Mouse (Mus musculus) hindbrain, postnatal 0 days (tissue): ENCODE results near the gene Msh5. TPM values are rescaled to one million over a fixed set of nuclear protein-coding genes. Genes with fewer than 3 reads are reported as not detected.

Experiments
- ATAC-seq: fragments of 200-750 bp; cut with Nextera tagmentation; 2 replicates; pipeline ENCODE4 v1.8.0; 2017; ENCODE audit warnings: mild to moderate bottlenecking, moderate TSS enrichment, moderate library complexity
- DNase-seq: peaks from one replicate; pipeline ENCODE4 v3.0.0-alpha.2; 2015; ENCODE audit warnings: low spot score
- H3K27ac ChIP-seq: fragments of 300-500 bp; sonication (generic); 2 replicates; pipeline ENCODE4 v1.5.1; 2014; ENCODE audit warnings: mild to moderate bottlenecking
- H3K27me3 ChIP-seq: fragments of 300-500 bp; sonication (generic); 2 replicates; pipeline ENCODE4 v1.6.1; 2014; ENCODE audit warnings: low read length, mixed read lengths; ENCODE audit not compliant: insufficient read depth
- H3K36me3 ChIP-seq: fragments of 300-500 bp; sonication (generic); 2 replicates; pipeline ENCODE4 v1.6.1; 2014; ENCODE audit warnings: low read length, mixed read lengths; ENCODE audit not compliant: insufficient read depth
- H3K4me1 ChIP-seq: fragments of 300-500 bp; sonication (generic); 2 replicates; pipeline ENCODE4 v1.6.1; 2014; ENCODE audit warnings: antibody characterized with exemption, low read length, mixed read lengths; ENCODE audit not compliant: insufficient read depth
- H3K4me2 ChIP-seq: fragments of 300-500 bp; sonication (generic); 2 replicates; pipeline ENCODE4 v1.6.1; 2014; ENCODE audit warnings: low read depth, mild to moderate bottlenecking, low read length, moderate library complexity, mixed read lengths
- H3K4me3 ChIP-seq: fragments of 300-500 bp; sonication (generic); 2 replicates; pipeline ENCODE4 v1.5.1; 2014; ENCODE audit warnings: low read length
- H3K9ac ChIP-seq: fragments of 300-500 bp; sonication (generic); replicated peaks from 2 replicates; pipeline ENCODE4 v1.6.1; 2014; ENCODE audit warnings: mild to moderate bottlenecking, low read length, moderate library complexity, mixed read lengths
- H3K9me3 ChIP-seq: fragments of 300-500 bp; sonication (generic); 2 replicates; pipeline ENCODE4 v1.6.1; 2016; ENCODE audit warnings: low read length, mixed read lengths
- CTCF ChIP-seq: IDR thresholded peaks from 2 replicates; pipeline ENCODE4 v1.5.1; 2016; ENCODE audit warnings: antibody characterized with exemption, control low read depth, low read depth
- WGBS: fragments of 180-500 bp; shearing (Covaris S2); extraction: QIAGEN DNeasy Blood & Tissue Kit; methylation state at CpG from one replicate; pipeline ENCODE4 v1.1.7; 2014; 5-methylcytosine and 5-hydroxymethylcytosine counted together
- polyA plus RNA-seq: library from polyadenylated mRNA; unstranded; fragments of >200 nt; fragmentation: Nextera tagmentation; extraction: Ambion mirVana; gene quantifications from 2 replicates; pipeline ENCODE4 v1.2.1, GENCODE M21; 2015
- total RNA-seq: library from RNA; depleted of rRNA; stranded (reverse); fragments of >200 nt; gene quantifications from 2 replicates; pipeline ENCODE4 v1.2.3, GENCODE M21; 2014

Gene Msh5
- total and polyA plus RNA-seq, 2 experiments from 2014 or later = 3.1 to 6.4 TPM

- no peaks in the 10 kb centered on the region for H3K9me3 ChIP-seq
- no peak overlapping the region for H3K4me2 ChIP-seq
- no peaks in the 10 kb centered on the region; the same call in 1 of the 2 replicates for H3K36me3 ChIP-seq
- no peak overlapping the region for H3K27ac ChIP-seq
- H3K9ac ChIP-seq = no peak overlapping the region
- DNase-seq (no peak), ATAC-seq (no peak)
- TF ChIP-seq CTCF = no peak
- 82% methylated on average over 8 of the region's 8 CpGs for WGBS
- no peak overlapping the region for H3K4me3 ChIP-seq
- peaks cover 12% of the 10 kb centered on the region; the same call in 1 of the 2 replicates for H3K4me1 ChIP-seq
- peaks cover 12% of the 10 kb centered on the region for H3K27me3 ChIP-seq
Measured at GRCm38 (mm10) chr17:35061299-35061698, 14.8 kb upstream of the Msh5 start.

GRCm38 (mm10) chr17:35060737-35061297 is 14.3 kb upstream of the Msh5 start:
- Histone ChIP-seq H3K4me3 (peak overlapping the region; percentile 84), H3K36me3 (no peaks in the 10 kb centered on the region; the same call in 1 of the 2 replicates), H3K4me1 (peaks cover 12% of the 10 kb centered on the region; the same call in 1 of the 2 replicates), H3K4me2 (peak overlapping the region; percentile 96), H3K9ac (peak overlapping the region; percentile 62; the same call in 1 of the 2 replicates), H3K27ac (no peak overlapping the region), H3K9me3 (no peaks in the 10 kb centered on the region), H3K27me3 (peaks cover 12% of the 10 kb centered on the region)
- ATAC-seq (no peak), DNase-seq (no peak)
- no peak for TF ChIP-seq CTCF
- WGBS = 56% methylated on average over 22 of the region's 22 CpGs

- 19% methylated on average over 14 of the region's 14 CpGs for WGBS
Measured at GRCm38 (mm10) chr17:35060071-35060470, 13.5 kb upstream of the Msh5 start.

GRCm38 (mm10) chr17:35058911-35059892 is 12.7 kb upstream of the Msh5 start, which contains the start of gene Ddah2:
TSS of gene Ddah2 (plus strand) at chr17:35059035.
- Histone ChIP-seq H3K4me2 (peak within 1 kb of the TSS; percentile 96), H3K36me3 (no peaks in the 10 kb centered on the region; the same call in 1 of the 2 replicates), H3K4me1 (peaks cover 6% of the 10 kb centered on the region; the same call in 1 of the 2 replicates), H3K9ac (peak within 1 kb of the TSS; percentile 62), H3K9me3 (no peaks in the 10 kb centered on the region), H3K27ac (peak within 1 kb of the TSS; percentile 88), H3K27me3 (no peaks in the 10 kb centered on the region), H3K4me3 (peak within 1 kb of the TSS; percentile 84)
- ATAC-seq (peak; percentile 93), DNase-seq (peak; percentile 95)
- TF ChIP-seq CTCF = peak; percentile 83
- under 1% methylated on average over 55 of the region's 57 CpGs for WGBS

More at GRCm38 (mm10) chr17:35060071-35060470, 13.5 kb upstream of the Msh5 start:
- Histone ChIP-seq H3K27me3 (peaks cover 6% of the 10 kb centered on the region; the same call in 1 of the 2 replicates), H3K27ac (peak overlapping the region; percentile 88; the same call in 1 of the 2 replicates), H3K4me1 (peaks cover 8% of the 10 kb centered on the region; the same call in 1 of the 2 replicates), H3K4me3 (peak overlapping the region; percentile 84), H3K9ac (peak overlapping the region; percentile 62), H3K4me2 (peak overlapping the region; percentile 96), H3K9me3 (no peaks in the 10 kb centered on the region), H3K36me3 (no peaks in the 10 kb centered on the region; the same call in 1 of the 2 replicates)
- ATAC-seq (no peak), DNase-seq (no peak)
- TF ChIP-seq CTCF = no peak

- Histone ChIP-seq H3K4me2 (peak overlapping the region; percentile 96), H3K27ac (peak overlapping the region; percentile 88; the same call in 1 of the 2 replicates), H3K36me3 (no peaks in the 10 kb centered on the region; the same call in 1 of the 2 replicates), H3K4me1 (peaks cover 6% of the 10 kb centered on the region; the same call in 1 of the 2 replicates), H3K4me3 (peak overlapping the region; percentile 84), H3K27me3 (no peaks in the 10 kb centered on the region), H3K9ac (peak overlapping the region; percentile 62; the same call in 1 of the 2 replicates), H3K9me3 (no peaks in the 10 kb centered on the region)
- ATAC-seq = no peak
- DNase-seq = no peak
- WGBS = 64% methylated on average over 9 of the region's 9 CpGs
- no peak for TF ChIP-seq CTCF
Measured at GRCm38 (mm10) chr17:35058316-35058715, 11.8 kb upstream of the Msh5 start.

GRCm38 (mm10) chr17:35057090-35057489 is 10.5 kb upstream of the Msh5 start:
- no peak overlapping the region for H3K4me3 ChIP-seq
- H3K4me2 ChIP-seq = no peak overlapping the region
- no peaks in the 10 kb centered on the region; the same call in 1 of the 2 replicates for H3K36me3 ChIP-seq
- H3K27me3 ChIP-seq = no peaks in the 10 kb centered on the region
- TF ChIP-seq CTCF = no peak
- no peak overlapping the region for H3K27ac ChIP-seq
- no peak for DNase-seq
- no peak overlapping the region for H3K9ac ChIP-seq
- 79% methylated on average over 3 of the region's 3 CpGs for WGBS
- H3K4me1 ChIP-seq = peaks cover 6% of the 10 kb centered on the region; the same call in 1 of the 2 replicates
- ATAC-seq = no peak
- H3K9me3 ChIP-seq = no peaks in the 10 kb centered on the region
